Mouse (Mus musculus) lung, embryonic 14.5 days (tissue): ENCODE measurements around the gene Glg1. TPM values are rescaled to one million over a fixed set of nuclear protein-coding genes. Genes with fewer than 3 reads are reported as not detected.

ENCODE experiments used
- ATAC-seq: fragments of 200-750 bp; cut with Nextera tagmentation; 2 replicates; pipeline ENCODE4 v1.8.0; 2017; ENCODE audit warnings: mild to moderate bottlenecking, moderate TSS enrichment, moderate library complexity; ENCODE audit not compliant: insufficient read depth
- DNase-seq: peaks from one replicate; pipeline ENCODE4 v3.0.0-alpha.2; 2015
- H3K27ac ChIP-seq: fragments of 300-500 bp; sonication (generic); 2 replicates; pipeline ENCODE4 v1.5.1; 2014; ENCODE audit warnings: low read depth, mild to moderate bottlenecking, moderate library complexity
- H3K27me3 ChIP-seq: fragments of 300-500 bp; sonication (generic); 2 replicates; pipeline ENCODE4 v1.6.1; 2014; ENCODE audit warnings: low read length, control low read depth; ENCODE audit not compliant: insufficient read depth
- H3K36me3 ChIP-seq: fragments of 300-500 bp; sonication (generic); 2 replicates; pipeline ENCODE4 v1.6.1; 2014; ENCODE audit warnings: control low read depth; ENCODE audit not compliant: insufficient read depth
- H3K4me1 ChIP-seq: fragments of 300-500 bp; sonication (generic); 2 replicates; pipeline ENCODE4 v1.6.1; 2014; ENCODE audit warnings: antibody characterized with exemption, control low read depth; ENCODE audit not compliant: insufficient read depth
- H3K4me2 ChIP-seq: fragments of 300-500 bp; sonication (generic); 2 replicates; pipeline ENCODE4 v1.6.1; 2014; ENCODE audit warnings: mild to moderate bottlenecking
- H3K4me3 ChIP-seq: fragments of 300-500 bp; sonication (generic); 2 replicates; pipeline ENCODE4 v1.5.1; 2014; ENCODE audit warnings: low read depth, low read length
- H3K9ac ChIP-seq: fragments of 300-500 bp; sonication (generic); 2 replicates; pipeline ENCODE4 v1.6.1; 2014
- H3K9me3 ChIP-seq: fragments of 300-500 bp; sonication (generic); 2 replicates; pipeline ENCODE4 v1.6.1; 2016; ENCODE audit warnings: low read depth, low read length, control low read depth
- CTCF ChIP-seq: IDR thresholded peaks from 2 replicates; pipeline ENCODE4 v1.5.1; 2016; ENCODE audit warnings: antibody characterized with exemption, low read depth
- WGBS: fragments of 180-500 bp; shearing (Covaris S2); extraction: QIAGEN DNeasy Blood & Tissue Kit; methylation state at CpG from one replicate; pipeline ENCODE4 v1.1.7; 2014; 5-methylcytosine and 5-hydroxymethylcytosine counted together
- polyA plus RNA-seq: library from polyadenylated mRNA; unstranded; fragments of >200 nt; fragmentation: Nextera tagmentation; extraction: Ambion mirVana; gene quantifications from 2 replicates; pipeline ENCODE4 v1.2.1, GENCODE M21; 2014

Glg1 gene
- polyA plus RNA-seq, 1 experiment from 2014 or later, result 99.2 TPM

GRCm38 (mm10) chr8:111264693-111265220, 5.7 kb upstream of the Glg1 start:
- DNase-seq (no peak), ATAC-seq (no peak)
- Histone ChIP-seq H3K27ac (no peak overlapping the region), H3K4me3 (no peak overlapping the region), H3K27me3 (no peaks in the 10 kb centered on the region), H3K4me1 (no peaks in the 10 kb centered on the region), H3K36me3 (peaks cover 4% of the 10 kb centered on the region; the same call in 1 of the 2 replicates), H3K4me2 (no peak overlapping the region), H3K9ac (no peak overlapping the region), H3K9me3 (no peaks in the 10 kb centered on the region)
- no peak for TF ChIP-seq CTCF
- 69% methylated on average over 2 of the region's 2 CpGs for WGBS

- Histone ChIP-seq H3K9ac (no peak overlapping the region), H3K9me3 (no peaks in the 10 kb centered on the region), H3K4me2 (no peak overlapping the region), H3K36me3 (no peaks in the 10 kb centered on the region), H3K4me3 (no peak overlapping the region), H3K27ac (no peak overlapping the region), H3K27me3 (no peaks in the 10 kb centered on the region), H3K4me1 (peaks cover 5% of the 10 kb centered on the region; the same call in 1 of the 2 replicates)
- 50% methylated on average over 4 of the region's 4 CpGs for whole genome bisulfite sequencing
- TF ChIP-seq CTCF, result no peak
- ATAC-seq, result no peak
- peak; percentile 63 for DNase-seq
Observed at GRCm38 (mm10) chr8:111261981-111262381, 3.0 kb upstream of the Glg1 start.

- Histone ChIP-seq H3K36me3 (no peaks in the 10 kb centered on the region), H3K4me2 (no peak overlapping the region), H3K27me3 (no peaks in the 10 kb centered on the region), H3K4me3 (no peak overlapping the region), H3K4me1 (peaks cover 5% of the 10 kb centered on the region; the same call in 1 of the 2 replicates), H3K9me3 (no peaks in the 10 kb centered on the region), H3K27ac (no peak overlapping the region), H3K9ac (no peak overlapping the region)
- no peak for DNase-seq
- WGBS, result 97% methylated on average over 5 of the region's 5 CpGs
- TF ChIP-seq CTCF, result no peak
- ATAC-seq, result no peak
Observed at GRCm38 (mm10) chr8:111260251-111260650, 1.2 kb upstream of the Glg1 start.

GRCm38 (mm10) chr8:111259408-111259741, 359 bp upstream of the Glg1 start:
- WGBS, result 9% methylated on average over 13 of the region's 13 CpGs
- peak overlapping the region; percentile 62 for H3K4me2 ChIP-seq
- H3K27ac ChIP-seq, result peak overlapping the region; percentile 99
- no peak for TF ChIP-seq CTCF
- ATAC-seq (no peak), DNase-seq (no peak)
- H3K9ac ChIP-seq, result peak overlapping the region; percentile 84
- peaks cover 5% of the 10 kb centered on the region; the same call in 1 of the 2 replicates for H3K4me1 ChIP-seq
- no peaks in the 10 kb centered on the region for H3K9me3 ChIP-seq
- H3K36me3 ChIP-seq, result no peaks in the 10 kb centered on the region
- H3K4me3 ChIP-seq, result peak overlapping the region; percentile 84
- no peaks in the 10 kb centered on the region for H3K27me3 ChIP-seq

GRCm38 (mm10) chr8:111258010-111258630, 896 bp downstream of the Glg1 start:
- peak overlapping the region; percentile 99 for H3K27ac ChIP-seq
- H3K9ac ChIP-seq, result peak overlapping the region; percentile 84
- peak overlapping the region; percentile 62 for H3K4me2 ChIP-seq
- WGBS, result under 1% methylated on average over 26 of the region's 26 CpGs
- ATAC-seq (peak; percentile 67), DNase-seq (peak; percentile 76)
- TF ChIP-seq CTCF, result no peak
- no peaks in the 10 kb centered on the region for H3K36me3 ChIP-seq
- H3K4me3 ChIP-seq, result peak overlapping the region; percentile 84
- H3K4me1 ChIP-seq, result peaks cover 5% of the 10 kb centered on the region; the same call in 1 of the 2 replicates
- no peaks in the 10 kb centered on the region for H3K27me3 ChIP-seq
- no peaks in the 10 kb centered on the region for H3K9me3 ChIP-seq

GRCm38 (mm10) chr8:111252487-111253112, 6.4 kb downstream of the Glg1 start:
- no peak overlapping the region for H3K9ac ChIP-seq
- 61% methylated on average over 4 of the region's 4 CpGs for WGBS
- H3K9me3 ChIP-seq, result no peaks in the 10 kb centered on the region
- H3K36me3 ChIP-seq, result no peaks in the 10 kb centered on the region
- DNase-seq, result no peak
- H3K4me3 ChIP-seq, result no peak overlapping the region
- peaks cover 3% of the 10 kb centered on the region; the same call in 1 of the 2 replicates for H3K4me1 ChIP-seq
- TF ChIP-seq CTCF, result no peak
- no peak overlapping the region for H3K4me2 ChIP-seq
- no peak overlapping the region for H3K27ac ChIP-seq
- ATAC-seq, result no peak
- no peaks in the 10 kb centered on the region for H3K27me3 ChIP-seq

GRCm38 (mm10) chr8:111250111-111250510, 8.9 kb downstream of the Glg1 start:
- Histone ChIP-seq H3K27ac (no peak overlapping the region), H3K9me3 (no peaks in the 10 kb centered on the region), H3K36me3 (no peaks in the 10 kb centered on the region), H3K4me3 (no peak overlapping the region), H3K27me3 (no peaks in the 10 kb centered on the region), H3K4me2 (no peak overlapping the region), H3K4me1 (no peaks in the 10 kb centered on the region), H3K9ac (no peak overlapping the region)
- DNase-seq, result no peak
- TF ChIP-seq CTCF, result no peak
- ATAC-seq, result no peak
- WGBS, result 78% methylated on average over 2 of the region's 2 CpGs
